Mouse (Mus musculus) small intestine, adult 2 months (tissue): ENCODE measurements around the gene Tmem179.

Source experiments
- CTCF ChIP-seq: fragments of 200-500 bp; IDR thresholded peaks from 2 replicates; pipeline ENCODE4 v1.5.1; 2012; ENCODE audit warnings: low read depth, mild to moderate bottlenecking, control low read depth, inconsistent platforms, low read length, moderate library complexity, mixed read lengths; ENCODE audit not compliant: insufficient replicate concordance, insufficient read length; ENCODE audit errors: extremely low read depth
- POLR2A ChIP-seq: fragments of 200-500 bp; IDR thresholded peaks from 2 replicates; pipeline ENCODE4 v1.6.1; 2012; ENCODE audit warnings: low read depth, mild to moderate bottlenecking, control low read depth, inconsistent platforms, low read length, moderate library complexity

DNA sequence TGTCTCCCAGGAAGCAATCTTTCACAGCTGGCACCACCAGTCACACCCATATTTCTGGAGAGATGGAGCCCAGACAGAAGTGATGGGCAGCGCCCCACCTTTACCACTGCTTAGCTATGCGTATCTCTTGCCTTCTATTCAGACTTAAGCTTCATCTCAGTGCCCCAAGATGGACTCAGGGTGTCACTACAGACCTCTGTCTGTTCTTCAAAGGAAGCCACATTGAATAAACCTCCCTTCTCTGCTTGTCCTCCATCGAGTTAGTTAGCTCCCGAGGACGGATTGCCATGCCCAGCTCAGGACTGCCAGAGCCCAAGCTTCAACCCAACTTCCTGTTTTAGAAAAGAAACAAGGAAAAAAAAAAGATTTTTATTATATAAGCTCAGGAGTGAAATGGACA is 45.9 kb upstream of the Tmem179 start:
- no peak for TF ChIP-seq CTCF
- TF ChIP-seq POLR2A: no peak
